Mouse (Mus musculus): ENCODE data around the gene Hpcal4.
A peak's percentile ranks its signal among the peaks of the same experiment; 100 is the strongest.

DNA sequence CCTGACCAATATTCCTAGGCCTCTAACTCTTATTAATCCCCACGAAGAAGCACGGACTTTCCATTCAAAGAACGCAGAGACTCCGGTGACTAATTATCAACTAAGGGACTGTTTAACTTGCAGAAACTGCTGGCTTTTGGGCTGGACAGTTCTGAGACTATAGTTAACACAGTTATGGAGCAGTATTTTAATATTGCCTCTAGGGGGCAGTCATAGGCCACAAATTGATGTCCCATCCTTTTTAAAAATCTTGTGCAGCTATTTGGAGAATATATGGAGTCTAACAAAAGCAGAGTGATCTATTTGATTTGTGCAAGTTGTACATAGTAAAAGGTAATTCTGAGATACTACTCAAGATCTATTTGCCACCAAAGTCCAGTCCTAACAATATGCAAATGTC lies 28.0 kb upstream of the Hpcal4 start:
- TF ChIP-seq CTCF (conservative IDR thresholded peaks at IDR 0.05; ENCODE audit: low read length) (peak; percentile 63), POU5F1 (IDR thresholded peaks at IDR 0.05; ENCODE audit: borderline replicate concordance, low read length) (no peak), NANOG (IDR thresholded peaks at IDR 0.05; ENCODE audit: borderline replicate concordance, low read length) (no peak)

All from E14TG2a.4 (cell line).